Mouse (Mus musculus): ENCODE measurements around the gene Snhg11.

Gene Snhg11

GRCm38 (mm10) chr2:158375443-158376122, at the start of gene Snhg11:
Gene Snhg11 (plus strand): TSS chr2:158375638.
- no peak for DNase-seq (ENCODE audit: extremely low read depth, low read depth)

- DNase-seq (ENCODE audit: extremely low read depth, low read depth): no peak
These were observed 41.1 kb upstream of the Snhg11 start for GRCm38 (mm10) chr2:158334356-158334755.

- no peak for DNase-seq (ENCODE audit: extremely low read depth, low read depth)
These were observed 37.7 kb upstream of the Snhg11 start for GRCm38 (mm10) chr2:158337698-158338097.

GRCm38 (mm10) chr2:158339948-158340564, 35.4 kb upstream of the Snhg11 start:
- no peak for DNase-seq (ENCODE audit: extremely low read depth, low read depth)

- DNase-seq (ENCODE audit: extremely low read depth, low read depth): no peak
These were observed 34.1 kb upstream of the Snhg11 start for GRCm38 (mm10) chr2:158341324-158341723.

GRCm38 (mm10) chr2:158343495-158343894, 31.9 kb upstream of the Snhg11 start:
- no peak for DNase-seq (ENCODE audit: extremely low read depth, low read depth)

GRCm38 (mm10) chr2:158346467-158346866, 29.0 kb upstream of the Snhg11 start:
- DNase-seq (ENCODE audit: extremely low read depth, low read depth): no peak

GRCm38 (mm10) chr2:158347868-158348267, 27.6 kb upstream of the Snhg11 start:
- no peak for DNase-seq (ENCODE audit: extremely low read depth, low read depth)

GRCm38 (mm10) chr2:158352801-158353520, 22.5 kb upstream of the Snhg11 start:
- DNase-seq (ENCODE audit: extremely low read depth, low read depth): no peak

- DNase-seq (ENCODE audit: extremely low read depth, low read depth): no peak
These were observed 20.9 kb upstream of the Snhg11 start for GRCm38 (mm10) chr2:158354348-158355114.

- DNase-seq (ENCODE audit: extremely low read depth, low read depth): no peak
These were observed 20.2 kb upstream of the Snhg11 start for GRCm38 (mm10) chr2:158355238-158355637.

- no peak for DNase-seq (ENCODE audit: extremely low read depth, low read depth)
These were observed 19.3 kb upstream of the Snhg11 start for GRCm38 (mm10) chr2:158356121-158356520.

GRCm38 (mm10) chr2:158359757-158360620, 15.4 kb upstream of the Snhg11 start:
- DNase-seq (ENCODE audit: extremely low read depth, low read depth): no peak

GRCm38 (mm10) chr2:158360873-158361677, 14.4 kb upstream of the Snhg11 start:
- DNase-seq (ENCODE audit: extremely low read depth, low read depth): peak; percentile 80

- peak; percentile 62 for DNase-seq (ENCODE audit: extremely low read depth, low read depth)
These were observed 13.6 kb upstream of the Snhg11 start for GRCm38 (mm10) chr2:158361678-158362320.

- no peak for DNase-seq (ENCODE audit: extremely low read depth, low read depth)
These were observed 11.3 kb upstream of the Snhg11 start for GRCm38 (mm10) chr2:158364175-158364574.

- DNase-seq (ENCODE audit: extremely low read depth, low read depth): no peak
These were observed 10.2 kb upstream of the Snhg11 start for GRCm38 (mm10) chr2:158365099-158365850.

- DNase-seq (ENCODE audit: extremely low read depth, low read depth): no peak
These were observed 7.8 kb upstream of the Snhg11 start for GRCm38 (mm10) chr2:158367654-158368053.

GRCm38 (mm10) chr2:158368313-158368712, 7.1 kb upstream of the Snhg11 start:
- no peak for DNase-seq (ENCODE audit: extremely low read depth, low read depth)
